Mouse (Mus musculus) E14TG2a.4 (cell line): ENCODE measurements around the gene Mbd3.
"Not testable (repeated sequence)": the region's sequence is repeated elsewhere in the genome, so short reads cannot be mapped to it uniquely, and the experiment has no call there.

Source experiments
- H3K27me3 ChIP-seq: 2 replicates; pipeline ENCODE4 v1.6.1; 2014; ENCODE audit warnings: low read length, control low read depth; ENCODE audit not compliant: insufficient read depth
- H3K36me3 ChIP-seq: 2 replicates; pipeline ENCODE4 v1.6.1; 2014; ENCODE audit warnings: low read length, control low read depth; ENCODE audit not compliant: insufficient read depth
- H3K4me1 ChIP-seq: replicated peaks from 2 replicates; pipeline ENCODE4 v1.6.1; 2014; ENCODE audit warnings: low read depth, low read length, control low read depth
- H3K4me3 ChIP-seq: replicated peaks from 2 replicates; pipeline ENCODE4 v1.5.1; 2014; ENCODE audit warnings: mild to moderate bottlenecking, low read length
- H3K9me3 ChIP-seq: 2 replicates; pipeline ENCODE4 v1.6.1; 2014; ENCODE audit warnings: low read length, control low read depth
- CTCF ChIP-seq: conservative IDR thresholded peaks from 2 replicates; pipeline ENCODE4 v1.5.1; 2014; ENCODE audit warnings: low read length
- NANOG ChIP-seq: IDR thresholded peaks from 2 replicates; pipeline ENCODE4 v1.6.1; 2014; ENCODE audit warnings: borderline replicate concordance, low read length, mixed read lengths
- POU5F1 ChIP-seq: IDR thresholded peaks from 2 replicates; pipeline ENCODE4 v1.6.1; 2014; ENCODE audit warnings: low read length, borderline replicate concordance

Mbd3 gene

GRCm38 (mm10) chr10:80348244-80348781 is 51.0 kb downstream of the Mbd3 start, which contains the start of gene Adamtsl5:
TSS of gene Adamtsl5 (minus strand) at chr10:80348412.
- H3K4me1 ChIP-seq: peaks cover 88% of the 10 kb centered on the region
- H3K36me3 ChIP-seq: no peaks in the 10 kb centered on the region
- TF ChIP-seq POU5F1 (no peak), CTCF (no peak), NANOG (no peak)
- H3K27me3 ChIP-seq: peaks cover 76% of the 10 kb centered on the region
- no peaks in the 10 kb centered on the region for H3K9me3 ChIP-seq
- H3K4me3 ChIP-seq: peak within 1 kb of the TSS; percentile 77

DNA sequence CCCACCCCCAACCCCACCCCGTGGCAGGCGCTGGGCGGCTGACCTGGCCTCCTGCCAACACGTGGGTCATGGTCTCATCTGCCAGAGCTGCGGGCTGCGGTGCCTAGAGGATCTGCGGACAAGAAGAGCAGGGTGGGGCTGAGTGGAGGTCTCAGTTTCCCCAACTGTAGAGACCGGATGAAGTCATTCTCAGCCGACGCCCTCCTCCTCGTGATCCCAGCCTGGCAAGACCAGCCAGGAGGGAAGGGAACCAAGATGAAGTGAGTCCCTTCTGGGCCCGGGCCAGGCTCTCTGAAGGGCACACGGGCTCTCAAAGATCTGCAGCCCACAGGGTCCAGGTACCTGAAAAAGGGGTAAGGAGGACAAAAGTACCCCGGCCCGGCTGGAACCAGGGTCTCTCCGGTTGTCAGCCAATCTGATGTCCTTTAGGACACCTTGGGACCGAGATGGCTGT is 51.8 kb downstream of the Mbd3 start:
- TF ChIP-seq POU5F1: no peak
- H3K4me1 ChIP-seq: peaks cover 85% of the 10 kb centered on the region
- H3K9me3 ChIP-seq: no peaks in the 10 kb centered on the region
- H3K4me3 ChIP-seq: peak overlapping the region; percentile 77
- H3K36me3 ChIP-seq: no peaks in the 10 kb centered on the region
- H3K27me3 ChIP-seq: peaks cover 71% of the 10 kb centered on the region

DNA sequence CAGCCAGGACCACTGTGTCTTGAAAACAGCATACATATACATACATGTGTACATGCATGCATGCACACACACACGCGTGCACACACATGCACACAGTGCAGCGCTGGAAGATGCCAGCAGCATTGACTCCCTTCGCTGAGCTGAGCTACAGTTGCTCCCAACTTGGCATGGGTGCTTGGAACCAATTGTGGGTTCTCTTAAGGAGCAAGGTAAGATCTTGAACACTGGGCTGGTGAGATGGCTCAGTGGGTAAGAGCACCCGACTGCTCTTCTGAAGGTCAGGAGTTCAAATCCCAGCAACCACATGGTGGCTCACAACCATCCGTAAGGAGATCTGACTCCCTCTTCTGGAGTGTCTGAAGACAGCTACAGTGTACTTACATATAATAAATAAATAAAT is 53.4 kb downstream of the Mbd3 start:
- not testable (repeated sequence) for H3K9me3 ChIP-seq, H3K4me3 ChIP-seq, H3K36me3 ChIP-seq
- Histone ChIP-seq H3K4me1 (peaks cover 85% of the 10 kb centered on the region), H3K27me3 (peaks cover 71% of the 10 kb centered on the region)

- Histone ChIP-seq H3K9me3 (no peaks in the 10 kb centered on the region), H3K4me3 (peak overlapping the region; percentile 66), H3K4me1 (peaks cover 87% of the 10 kb centered on the region), H3K27me3 (peaks cover 73% of the 10 kb centered on the region), H3K36me3 (no peaks in the 10 kb centered on the region)
- TF ChIP-seq CTCF: no peak
- no peak for TF ChIP-seq POU5F1
- no peak for TF ChIP-seq NANOG
Measured at GRCm38 (mm10) chr10:80345122-80345521, 54.2 kb downstream of the Mbd3 start.

DNA sequence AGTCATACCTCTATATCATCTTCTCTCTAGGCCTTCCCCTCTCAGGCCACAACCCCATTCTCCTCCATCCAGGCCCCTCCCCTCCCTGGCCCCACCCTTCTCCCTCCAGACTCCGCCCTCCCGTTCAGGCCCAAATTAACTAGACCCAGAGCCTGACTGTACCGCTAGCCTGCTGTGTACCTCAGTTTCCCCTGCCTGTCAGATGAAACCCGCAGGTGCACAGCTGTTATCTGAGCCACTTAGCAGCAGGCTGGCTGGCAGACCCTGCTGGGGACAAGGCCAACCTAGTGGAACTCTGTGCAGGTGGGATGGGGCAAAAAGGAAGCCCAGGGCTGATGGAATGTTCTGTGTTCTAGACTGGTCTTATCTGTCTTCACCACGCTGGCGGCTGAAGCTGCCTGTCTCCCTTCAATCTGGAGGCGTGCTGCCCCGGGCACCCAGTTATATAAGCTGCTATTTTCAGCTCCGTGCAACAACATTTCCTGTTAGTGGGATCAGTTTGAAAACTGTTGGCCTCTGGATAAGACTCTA is 55.2 kb downstream of the Mbd3 start:
- Histone ChIP-seq H3K4me1 (peaks cover 88% of the 10 kb centered on the region), H3K36me3 (no peaks in the 10 kb centered on the region), H3K27me3 (peaks cover 63% of the 10 kb centered on the region), H3K4me3 (peak overlapping the region; percentile 76), H3K9me3 (no peaks in the 10 kb centered on the region)
- no peak for TF ChIP-seq NANOG
- TF ChIP-seq POU5F1: no peak
- no peak for TF ChIP-seq CTCF

- Histone ChIP-seq H3K4me1 (peaks cover 83% of the 10 kb centered on the region), H3K36me3 (no peaks in the 10 kb centered on the region), H3K27me3 (peaks cover 56% of the 10 kb centered on the region), H3K4me3 (peak overlapping the region; percentile 76), H3K9me3 (no peaks in the 10 kb centered on the region)
- no peak for TF ChIP-seq POU5F1
Measured at GRCm38 (mm10) chr10:80343425-80343895, 55.9 kb downstream of the Mbd3 start.

GRCm38 (mm10) chr10:80342749-80343424 is 56.5 kb downstream of the Mbd3 start:
- TF ChIP-seq POU5F1 (no peak), CTCF (no peak)
- peaks cover 84% of the 10 kb centered on the region for H3K4me1 ChIP-seq

More at GRCm38 (mm10) chr10:80342749-80343424, 56.5 kb downstream of the Mbd3 start:
- no peaks in the 10 kb centered on the region for H3K9me3 ChIP-seq
- H3K36me3 ChIP-seq: no peaks in the 10 kb centered on the region
- H3K27me3 ChIP-seq: peaks cover 51% of the 10 kb centered on the region
- peak overlapping the region; percentile 76 for H3K4me3 ChIP-seq
